Mouse (Mus musculus) c-Kit-positive CD71-positive TER-119-positive erythroid progenitor cells, embryonic 14.5 days (primary cell): ENCODE results near the gene Ptrh1.
A peak's percentile ranks its signal among the peaks of the same experiment; 100 is the strongest.

Source experiments
- DNase-seq: peaks from one replicate; pipeline ENCODE4 v3.0.0-alpha.2; 2013; ENCODE audit warnings: low spot score

The Ptrh1 gene

GRCm38 (mm10) chr2:32798251-32798962 lies 22.8 kb downstream of the Ptrh1 start:
- DNase-seq, result no peak

GRCm38 (mm10) chr2:32808816-32809566 lies 33.4 kb downstream of the Ptrh1 start:
- no peak for DNase-seq

- no peak for DNase-seq
Measured at GRCm38 (mm10) chr2:32811959-32812358, 36.4 kb downstream of the Ptrh1 start.

- DNase-seq, result no peak
Measured at GRCm38 (mm10) chr2:32816497-32816896, 40.9 kb downstream of the Ptrh1 start.

GRCm38 (mm10) chr2:32816946-32817581 lies 41.5 kb downstream of the Ptrh1 start:
- no peak for DNase-seq

- no peak for DNase-seq
Measured at GRCm38 (mm10) chr2:32817589-32817988, 42.0 kb downstream of the Ptrh1 start.

GRCm38 (mm10) chr2:32818208-32818607 lies 42.6 kb downstream of the Ptrh1 start:
- DNase-seq, result no peak

GRCm38 (mm10) chr2:32821041-32821802 lies 45.6 kb downstream of the Ptrh1 start:
- DNase-seq, result peak; percentile 32

- DNase-seq, result no peak
Measured at GRCm38 (mm10) chr2:32822643-32823042, 47.1 kb downstream of the Ptrh1 start.

- DNase-seq, result no peak
Measured at GRCm38 (mm10) chr2:32823153-32823552, 47.6 kb downstream of the Ptrh1 start.

- DNase-seq, result no peak
Measured at GRCm38 (mm10) chr2:32823579-32824154, 48.1 kb downstream of the Ptrh1 start.

GRCm38 (mm10) chr2:32824181-32824580 lies 48.6 kb downstream of the Ptrh1 start:
- DNase-seq, result no peak

- DNase-seq, result no peak
Measured at GRCm38 (mm10) chr2:32824778-32825177, 49.2 kb downstream of the Ptrh1 start.

- no peak for DNase-seq
Measured at GRCm38 (mm10) chr2:32825796-32826195, 50.2 kb downstream of the Ptrh1 start.
